In the genomic region with DNA sequence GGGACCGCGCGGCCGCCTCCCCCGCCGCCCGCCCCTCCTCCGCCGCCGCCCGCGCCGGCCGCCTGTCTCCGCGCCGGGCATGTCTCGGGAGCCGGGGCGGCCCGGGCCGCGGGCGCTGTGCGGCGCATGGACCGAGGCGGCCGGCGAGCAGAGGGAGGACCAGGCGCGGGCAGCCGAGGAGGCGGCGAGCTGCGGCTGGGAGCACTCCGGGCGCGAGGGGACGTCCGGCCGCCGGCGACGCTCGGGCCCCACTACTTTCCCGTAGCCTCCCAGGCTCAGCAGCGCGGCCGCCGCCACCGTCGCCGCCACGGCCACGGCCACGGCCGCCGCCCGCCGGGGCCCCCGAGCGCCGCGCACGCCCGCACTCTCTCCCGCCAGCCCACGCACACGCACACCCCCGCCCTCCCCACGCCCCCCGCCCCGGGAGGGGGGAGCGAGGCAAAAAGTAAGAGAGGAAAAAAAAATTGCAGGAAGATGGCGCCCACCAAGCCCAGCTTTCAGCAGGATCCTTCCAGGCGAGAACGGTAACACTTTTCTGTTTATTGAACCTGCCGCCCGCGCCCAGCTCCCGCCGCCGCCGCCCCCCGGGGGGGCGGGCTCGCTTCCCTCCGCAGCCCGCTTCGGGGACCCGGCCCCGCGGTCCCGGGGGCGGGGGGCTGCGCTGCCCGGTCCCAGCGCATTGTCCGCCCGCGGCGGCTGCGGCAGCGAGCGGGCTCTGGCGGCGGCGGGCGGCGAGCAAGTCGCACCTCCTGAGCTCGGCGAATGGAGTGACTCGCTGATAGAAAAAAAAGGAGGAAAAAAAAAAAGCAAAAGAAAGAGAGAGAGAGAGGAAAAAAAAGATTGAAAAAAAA, we compare ENCODE assay signal across 9 mouse cellular contexts. TPM values are rescaled to one million over a fixed set of nuclear protein-coding genes. Genes with fewer than 3 reads are reported as not detected.
A peak's percentile ranks its signal among the peaks of the same experiment; 100 is the strongest.
DNase-seq lines count a peak whose midpoint lies in the region; ATAC-seq lines count a peak whose summit lies in the region.
"Had no signal": no experiment of that assay in that cellular context is flagged by ENCODE, and none has a peak within 500 bp of the region (broad histone marks: within the 10 kb centered on the region; RNA-seq: fewer than 3 reads in every experiment).

No protein-coding gene starts in this region.

- ATAC-seq in heart, embryonic 15.5 days (replicated peaks; ENCODE audit: insufficient number of reproducible peaks, insufficient read depth, low FRiP score, low read depth): peak; percentile 64
- ATAC-seq in midbrain, embryonic 13.5 days: peak; percentile 43

- peak overlapping the region; percentile 98 for H3K4me2 ChIP-seq in heart, embryonic 15.5 days
- H3K4me2 ChIP-seq in midbrain, embryonic 13.5 days (replicated peaks): peak overlapping the region; percentile 66

- H3K27me3 ChIP-seq in heart, embryonic 15.5 days: peaks cover 52% of the 10 kb centered on the region
- no peaks in the 10 kb centered on the region for H3K27me3 ChIP-seq in midbrain, embryonic 13.5 days

- WGBS in heart, embryonic 15.5 days: under 1% methylated on average over 67 of the region's 115 CpGs
- under 1% methylated on average over 70 of the region's 115 CpGs for WGBS in midbrain, embryonic 13.5 days

- H3K4me1 ChIP-seq in heart, embryonic 15.5 days (replicated peaks): peaks cover 26% of the 10 kb centered on the region
- H3K4me1 ChIP-seq in midbrain, embryonic 13.5 days (replicated peaks): peaks cover 56% of the 10 kb centered on the region

- no peaks in the 10 kb centered on the region for H3K9me3 ChIP-seq in heart, embryonic 15.5 days (replicated peaks)
- no peaks in the 10 kb centered on the region for H3K9me3 ChIP-seq in midbrain, embryonic 13.5 days

- H3K27ac ChIP-seq in heart, embryonic 15.5 days: peak overlapping the region; percentile 84
- peak overlapping the region; percentile 100 for H3K27ac ChIP-seq in midbrain, embryonic 13.5 days

- H3K4me3 ChIP-seq in heart, embryonic 15.5 days: peak overlapping the region; percentile 83
- peak overlapping the region; percentile 85 for H3K4me3 ChIP-seq in midbrain, embryonic 13.5 days (replicated peaks)

- DNase-seq in gastrocnemius, postnatal 10 days: peak; percentile 54
- no peak for DNase-seq in gastrocnemius, adult 18-20 months (ENCODE audit: low spot score)
- DNase-seq in MN1 (ENCODE audit: low spot score): peak; percentile 85
- DNase-seq in embryo, embryonic 10.5 days (ENCODE audit: low spot score): peak; percentile 42
- peak; percentile 33 to 39 for DNase-seq in layer of hippocampus, postnatal 36 days
- DNase-seq in spleen, adult 12 weeks (ENCODE audit: low spot score): no peak

- H3K9ac ChIP-seq in heart, embryonic 15.5 days: peak overlapping the region; percentile 74
- H3K9ac ChIP-seq in midbrain, embryonic 13.5 days (replicated peaks): peak overlapping the region; percentile 99

- no peaks in the 10 kb centered on the region for H3K36me3 ChIP-seq in heart, embryonic 15.5 days
- H3K36me3 ChIP-seq in midbrain, embryonic 13.5 days: no peaks in the 10 kb centered on the region

RNA-seq across cellular contexts. Expression of a gene that starts 4.3 kb away (rescaled TPM):
- 1 to 10 TPM; 2.6 to 4.8 TPM for total RNA-seq in gastrocnemius, postnatal 10 days (2021)
- total RNA-seq in gastrocnemius, adult 18-20 months (2021): under 1 TPM; 0.07 to 0.09 TPM
- polyA plus RNA-seq in heart, embryonic 15.5 days (2015; fragmentation: Nextera tagmentation; extraction: Ambion mirVana): 0.81 and 0.82 TPM in 2 replicates
- 10 to 100 TPM; 21.7 to 33.0 TPM for total RNA-seq in layer of hippocampus, postnatal 36 days (2021)
- 28.9 and 32.7 TPM in 2 replicates for polyA plus RNA-seq in midbrain, embryonic 13.5 days (2015; fragmentation: Nextera tagmentation; extraction: Ambion mirVana)
- total RNA-seq: MEL had no signal

Comparison
In these comparisons a context has a peak if more than half of its experiments do, and no peak if none do; other contexts are left out.
1. DNase-seq: peak in gastrocnemius, postnatal 10 days (single experiment), MN1 (single experiment), embryo, embryonic 10.5 days (single experiment) and layer of hippocampus, postnatal 36 days (2 of 2); none in gastrocnemius, adult 18-20 months (single experiment) and spleen, adult 12 weeks (single experiment).